Mouse (Mus musculus): ENCODE data around the gene B3gat2. TPM values are rescaled to one million over a fixed set of nuclear protein-coding genes. Genes with fewer than 3 reads are reported as not detected.

Gene B3gat2
- 5.6 and 6.1 TPM in 2 replicates for polyA plus RNA-seq (2016; fragmentation: Nextera tagmentation; extraction: Ambion mirVana)

GRCm38 (mm10) chr1:23761502-23762135 is at the start of gene B3gat2:
B3gat2 (plus strand) TSS chr1:23761753.
- H3K27me3 ChIP-seq (replicated peaks) = peaks cover 33% of the 10 kb centered on the region
- peak; percentile 79 for ATAC-seq (ENCODE audit: low FRiP score, low read depth)
- H3K9ac ChIP-seq = peak within 1 kb of the TSS; percentile 62
- H3K4me2 ChIP-seq (replicated peaks) = peak within 1 kb of the TSS; percentile 94
- under 1% methylated on average over 34 of the region's 34 CpGs for WGBS
- peaks cover 15% of the 10 kb centered on the region; the same call in 1 of the 2 replicates for H3K4me1 ChIP-seq
- H3K36me3 ChIP-seq = no peaks in the 10 kb centered on the region
- peak within 1 kb of the TSS; percentile 67 for H3K4me3 ChIP-seq
- no peak within 1 kb of the TSS for H3K27ac ChIP-seq
- no peaks in the 10 kb centered on the region for H3K9me3 ChIP-seq

GRCm38 (mm10) chr1:23720326-23720725 is 41.2 kb upstream of the B3gat2 start:
- no peaks in the 10 kb centered on the region for H3K9me3 ChIP-seq
- no peaks in the 10 kb centered on the region; the same call in 1 of the 2 replicates for H3K4me1 ChIP-seq
- H3K27ac ChIP-seq = no peak overlapping the region
- H3K36me3 ChIP-seq = no peaks in the 10 kb centered on the region
- 85% methylated on average over 8 of the region's 8 CpGs for WGBS
- no peaks in the 10 kb centered on the region for H3K27me3 ChIP-seq (replicated peaks)
- H3K4me3 ChIP-seq = no peak overlapping the region
- no peak overlapping the region for H3K4me2 ChIP-seq (replicated peaks)
- no peak for ATAC-seq (ENCODE audit: low FRiP score, low read depth)
- no peak overlapping the region for H3K9ac ChIP-seq

- no peaks in the 10 kb centered on the region for H3K36me3 ChIP-seq
- H3K9ac ChIP-seq = no peak overlapping the region
- H3K9me3 ChIP-seq = no peaks in the 10 kb centered on the region
- H3K4me3 ChIP-seq = no peak overlapping the region
- WGBS = 83% methylated on average over 2 of the region's 2 CpGs
- no peaks in the 10 kb centered on the region for H3K27me3 ChIP-seq (replicated peaks)
- H3K4me1 ChIP-seq = no peaks in the 10 kb centered on the region; the same call in 1 of the 2 replicates
- no peak overlapping the region for H3K4me2 ChIP-seq (replicated peaks)
- no peak overlapping the region for H3K27ac ChIP-seq
- no peak for ATAC-seq (ENCODE audit: low FRiP score, low read depth)
These were observed 40.5 kb upstream of the B3gat2 start for GRCm38 (mm10) chr1:23721036-23721435.

- H3K36me3 ChIP-seq = no peaks in the 10 kb centered on the region
- no peak for ATAC-seq (ENCODE audit: low FRiP score, low read depth)
- no peak overlapping the region for H3K4me2 ChIP-seq (replicated peaks)
- H3K9ac ChIP-seq = no peak overlapping the region
- H3K27me3 ChIP-seq (replicated peaks) = no peaks in the 10 kb centered on the region
- no peaks in the 10 kb centered on the region; the same call in 1 of the 2 replicates for H3K4me1 ChIP-seq
- H3K4me3 ChIP-seq = no peak overlapping the region
- no peaks in the 10 kb centered on the region for H3K9me3 ChIP-seq
- 83% methylated on average over 15 of the region's 15 CpGs for WGBS
- H3K27ac ChIP-seq = no peak overlapping the region
These were observed 38.8 kb upstream of the B3gat2 start for GRCm38 (mm10) chr1:23722469-23723372.

- Histone ChIP-seq H3K27ac (no peak overlapping the region), H3K4me2 (replicated peaks) (no peak overlapping the region), H3K27me3 (replicated peaks) (no peaks in the 10 kb centered on the region), H3K4me3 (no peak overlapping the region), H3K9me3 (no peaks in the 10 kb centered on the region), H3K4me1 (peaks cover 4% of the 10 kb centered on the region; the same call in 1 of the 2 replicates), H3K36me3 (no peaks in the 10 kb centered on the region), H3K9ac (no peak overlapping the region)
- no peak for ATAC-seq (ENCODE audit: low FRiP score, low read depth)
- 92% methylated on average over 5 of the region's 5 CpGs for WGBS
These were observed 30.2 kb upstream of the B3gat2 start for GRCm38 (mm10) chr1:23731324-23731723.

GRCm38 (mm10) chr1:23750864-23751532 is 10.6 kb upstream of the B3gat2 start:
- Histone ChIP-seq H3K4me3 (no peak overlapping the region), H3K36me3 (no peaks in the 10 kb centered on the region), H3K27ac (no peak overlapping the region), H3K4me2 (replicated peaks) (no peak overlapping the region), H3K9ac (no peak overlapping the region), H3K4me1 (no peaks in the 10 kb centered on the region), H3K9me3 (no peaks in the 10 kb centered on the region), H3K27me3 (replicated peaks) (no peaks in the 10 kb centered on the region)
- 27% methylated on average over 3 of the region's 3 CpGs for WGBS
- peak; percentile 78 for ATAC-seq (ENCODE audit: low FRiP score, low read depth)

GRCm38 (mm10) chr1:23753091-23753490 is 8.5 kb upstream of the B3gat2 start:
- H3K9me3 ChIP-seq = no peaks in the 10 kb centered on the region
- no peaks in the 10 kb centered on the region for H3K27me3 ChIP-seq (replicated peaks)
- no peak overlapping the region for H3K9ac ChIP-seq
- no peak overlapping the region for H3K4me3 ChIP-seq
- ATAC-seq (ENCODE audit: low FRiP score, low read depth) = no peak
- WGBS = 84% methylated on average over 2 of the region's 2 CpGs
- H3K4me2 ChIP-seq (replicated peaks) = no peak overlapping the region
- H3K36me3 ChIP-seq = no peaks in the 10 kb centered on the region
- no peak overlapping the region for H3K27ac ChIP-seq
- no peaks in the 10 kb centered on the region for H3K4me1 ChIP-seq

- Histone ChIP-seq H3K9me3 (no peaks in the 10 kb centered on the region), H3K4me1 (no peaks in the 10 kb centered on the region), H3K4me2 (replicated peaks) (no peak overlapping the region), H3K27me3 (replicated peaks) (no peaks in the 10 kb centered on the region), H3K27ac (no peak overlapping the region), H3K4me3 (no peak overlapping the region), H3K9ac (no peak overlapping the region), H3K36me3 (no peaks in the 10 kb centered on the region)
- ATAC-seq (ENCODE audit: low FRiP score, low read depth) = no peak
- WGBS = 85% methylated on average over 6 of the region's 6 CpGs
These were observed 8.0 kb upstream of the B3gat2 start for GRCm38 (mm10) chr1:23753591-23753990.

- no peak overlapping the region for H3K4me3 ChIP-seq
- no peak for ATAC-seq (ENCODE audit: low FRiP score, low read depth)
- H3K9ac ChIP-seq = no peak overlapping the region
- 65% methylated on average over 1 of the region's 1 CpGs for whole genome bisulfite sequencing
- no peak overlapping the region for H3K4me2 ChIP-seq (replicated peaks)
- H3K27me3 ChIP-seq (replicated peaks) = peaks cover 3% of the 10 kb centered on the region
- H3K27ac ChIP-seq = no peak overlapping the region
- H3K36me3 ChIP-seq = no peaks in the 10 kb centered on the region
- no peaks in the 10 kb centered on the region for H3K9me3 ChIP-seq
- H3K4me1 ChIP-seq = no peaks in the 10 kb centered on the region
These were observed 7.2 kb upstream of the B3gat2 start for GRCm38 (mm10) chr1:23754340-23754739.

GRCm38 (mm10) chr1:23754967-23755366 is 6.6 kb upstream of the B3gat2 start:
- no peak for ATAC-seq (ENCODE audit: low FRiP score, low read depth)
- WGBS = 89% methylated on average over 1 of the region's 1 CpGs

GRCm38 (mm10) chr1:23762136-23762687 is 659 bp downstream of the B3gat2 start:
- Histone ChIP-seq H3K4me1 (peaks cover 15% of the 10 kb centered on the region; the same call in 1 of the 2 replicates), H3K27ac (no peak overlapping the region), H3K4me3 (peak overlapping the region; percentile 67), H3K4me2 (replicated peaks) (peak overlapping the region; percentile 94), H3K9me3 (no peaks in the 10 kb centered on the region), H3K9ac (peak overlapping the region; percentile 62), H3K27me3 (replicated peaks) (peaks cover 33% of the 10 kb centered on the region), H3K36me3 (no peaks in the 10 kb centered on the region)
- ATAC-seq (ENCODE audit: low FRiP score, low read depth) = peak; percentile 65
- WGBS = under 1% methylated on average over 45 of the region's 45 CpGs

More at GRCm38 (mm10) chr1:23754967-23755366, 6.6 kb upstream of the B3gat2 start:
- peaks cover 9% of the 10 kb centered on the region for H3K27me3 ChIP-seq (replicated peaks)
- H3K9ac ChIP-seq = no peak overlapping the region
- H3K9me3 ChIP-seq = no peaks in the 10 kb centered on the region
- H3K4me2 ChIP-seq (replicated peaks) = no peak overlapping the region
- no peak overlapping the region for H3K4me3 ChIP-seq
- no peaks in the 10 kb centered on the region for H3K4me1 ChIP-seq
- H3K36me3 ChIP-seq = no peaks in the 10 kb centered on the region
- H3K27ac ChIP-seq = no peak overlapping the region

Data from neural tube, embryonic 12.5 days (tissue).